Mouse (Mus musculus): ENCODE results near the gene Vav2. TPM values are rescaled to one million over a fixed set of nuclear protein-coding genes. Genes with fewer than 3 reads are reported as not detected.

Gene Vav2
- total RNA-seq, 1 experiment, result 17.4 TPM

- in situ Hi-C loops (cut with MboI; ENCODE audit: low sequenced_read_pairs in 2 of 2, unreplicated experiment in 2 of 2), result loop anchor here (25.0 kb wide), 1 partner anchor 468 kb away; no protein-coding TSS in a partner anchor
- Histone ChIP-seq H3K36me3 (ENCODE audit: control insufficient read depth, insufficient read depth, low read length, poor library complexity, severe bottlenecking) (peaks cover 10% of the 10 kb centered on the region), H3K9ac (ENCODE audit: insufficient read depth, low read depth, low read length, poor library complexity, severe bottlenecking) (no peak overlapping the region)
Measured at GRCm38 (mm10) chr2:27294777-27295176, 132.1 kb downstream of the Vav2 start.

GRCm38 (mm10) chr2:27289019-27289418 is 137.8 kb downstream of the Vav2 start:
- H3K27ac ChIP-seq (ENCODE audit: insufficient read depth, low read depth, low read length, poor library complexity, severe bottlenecking), result 0 out of 2 replicates have a peak overlapping the region, but pooled peaks have one; percentile 27
- H3K9ac ChIP-seq (ENCODE audit: insufficient read depth, low read depth, low read length, poor library complexity, severe bottlenecking), result peak overlapping the region; percentile 65
- no peak for TF ChIP-seq CHD2 (IDR thresholded peaks at IDR 0.05; ENCODE audit: low read depth, low read length)
- TF ChIP-seq ZNF384 (IDR thresholded peaks at IDR 0.05; ENCODE audit: low read depth, low read length), result no peak
- TF ChIP-seq MAFK (IDR thresholded peaks at IDR 0.05; ENCODE audit: insufficient read depth, low read depth, low read length), result no peak
- TF ChIP-seq HCFC1 (IDR thresholded peaks at IDR 0.05; ENCODE audit: borderline replicate concordance, insufficient read depth, low read length), result no peak
- peak; percentile 86 for TF ChIP-seq ZC3H11A (IDR thresholded peaks at IDR 0.05; ENCODE audit: borderline replicate concordance, low read depth, low read length)
- in situ Hi-C loops (cut with MboI; ENCODE audit: low sequenced_read_pairs in 2 of 2, unreplicated experiment in 2 of 2), result loop anchor here (5.0 to 25.0 kb wide), 3 partner anchors 136 to 473 kb away; partner anchors contain the start of gene Vav2 (in 2 of the 2)
- no peak overlapping the region for H3K4me3 ChIP-seq (ENCODE audit: insufficient read depth in 1 of 2, low read depth in 1 of 2, low read length in 2 of 2, poor library complexity in 1 of 2, severe bottlenecking in 1 of 2)
- H3K9me3 ChIP-seq (ENCODE audit: control insufficient read depth, insufficient read depth, low read depth, low read length), result no peaks in the 10 kb centered on the region
- peak; percentile 95 for DNase-seq (ENCODE audit: low read depth, low spot score)
- peaks cover 10% of the 10 kb centered on the region for H3K36me3 ChIP-seq (ENCODE audit: control insufficient read depth, insufficient read depth, low read length, poor library complexity, severe bottlenecking)
- no peaks in the 10 kb centered on the region; a peak in 1 of 4 replicates for H3K4me1 ChIP-seq (ENCODE audit: control insufficient read depth in 2 of 2, insufficient read depth in 2 of 2, low read length in 2 of 2, poor library complexity in 1 of 2)

More at GRCm38 (mm10) chr2:27294777-27295176, 132.1 kb downstream of the Vav2 start:
- H3K9me3 ChIP-seq (ENCODE audit: control insufficient read depth, insufficient read depth, low read depth, low read length), result no peaks in the 10 kb centered on the region
- H3K27ac ChIP-seq (ENCODE audit: insufficient read depth, low read depth, low read length, poor library complexity, severe bottlenecking), result no peak overlapping the region
- no peak for DNase-seq (ENCODE audit: low read depth, low spot score)
- no peaks in the 10 kb centered on the region for H3K4me1 ChIP-seq (ENCODE audit: control insufficient read depth in 2 of 2, insufficient read depth in 2 of 2, low read length in 2 of 2, poor library complexity in 1 of 2)
- H3K4me3 ChIP-seq (ENCODE audit: insufficient read depth in 1 of 2, low read depth in 1 of 2, low read length in 2 of 2, poor library complexity in 1 of 2, severe bottlenecking in 1 of 2), result no peak overlapping the region
- TF ChIP-seq ZC3H11A (IDR thresholded peaks at IDR 0.05; ENCODE audit: borderline replicate concordance, low read depth, low read length), result no peak

GRCm38 (mm10) chr2:27286971-27287710 is 139.7 kb downstream of the Vav2 start:
- Histone ChIP-seq H3K27ac (ENCODE audit: insufficient read depth, low read depth, low read length, poor library complexity, severe bottlenecking) (no peak overlapping the region), H3K4me1 (ENCODE audit: control insufficient read depth in 2 of 2, insufficient read depth in 2 of 2, low read length in 2 of 2, poor library complexity in 1 of 2) (no peaks in the 10 kb centered on the region; a peak in 1 of 4 replicates), H3K4me3 (ENCODE audit: insufficient read depth in 1 of 2, low read depth in 1 of 2, low read length in 2 of 2, poor library complexity in 1 of 2, severe bottlenecking in 1 of 2) (no peak overlapping the region), H3K9me3 (ENCODE audit: control insufficient read depth, insufficient read depth, low read depth, low read length) (no peaks in the 10 kb centered on the region), H3K36me3 (ENCODE audit: control insufficient read depth, insufficient read depth, low read length, poor library complexity, severe bottlenecking) (peaks cover 10% of the 10 kb centered on the region), H3K9ac (ENCODE audit: insufficient read depth, low read depth, low read length, poor library complexity, severe bottlenecking) (no peak overlapping the region)
- no peak for TF ChIP-seq ZNF384 (IDR thresholded peaks at IDR 0.05; ENCODE audit: low read depth, low read length)
- TF ChIP-seq ZC3H11A (IDR thresholded peaks at IDR 0.05; ENCODE audit: borderline replicate concordance, low read depth, low read length), result no peak
- no peak for TF ChIP-seq HCFC1 (IDR thresholded peaks at IDR 0.05; ENCODE audit: borderline replicate concordance, insufficient read depth, low read length)
- TF ChIP-seq CHD2 (IDR thresholded peaks at IDR 0.05; ENCODE audit: low read depth, low read length), result no peak
- TF ChIP-seq MAFK (IDR thresholded peaks at IDR 0.05; ENCODE audit: insufficient read depth, low read depth, low read length), result no peak
- in situ Hi-C loops (cut with MboI; ENCODE audit: low sequenced_read_pairs in 2 of 2, unreplicated experiment in 2 of 2), result loop anchor here (5.0 to 25.0 kb wide), 3 partner anchors 138 to 475 kb away; partner anchors contain the start of gene Vav2 (in 2 of the 2)
- no peak for DNase-seq (ENCODE audit: low read depth, low spot score)

GRCm38 (mm10) chr2:27284441-27284840 is 142.4 kb downstream of the Vav2 start:
- Histone ChIP-seq H3K9me3 (ENCODE audit: control insufficient read depth, insufficient read depth, low read depth, low read length) (no peaks in the 10 kb centered on the region), H3K9ac (ENCODE audit: insufficient read depth, low read depth, low read length, poor library complexity, severe bottlenecking) (no peak overlapping the region), H3K36me3 (ENCODE audit: control insufficient read depth, insufficient read depth, low read length, poor library complexity, severe bottlenecking) (peaks cover 7% of the 10 kb centered on the region; the same call in 1 of the 2 replicates), H3K4me1 (ENCODE audit: control insufficient read depth in 2 of 2, insufficient read depth in 2 of 2, low read length in 2 of 2, poor library complexity in 1 of 2) (no peaks in the 10 kb centered on the region; a peak in 1 of 4 replicates), H3K4me3 (ENCODE audit: insufficient read depth in 1 of 2, low read depth in 1 of 2, low read length in 2 of 2, poor library complexity in 1 of 2, severe bottlenecking in 1 of 2) (no peak overlapping the region), H3K27ac (ENCODE audit: insufficient read depth, low read depth, low read length, poor library complexity, severe bottlenecking) (no peak overlapping the region)
- TF ChIP-seq ZC3H11A (IDR thresholded peaks at IDR 0.05; ENCODE audit: borderline replicate concordance, low read depth, low read length) (no peak), CHD2 (IDR thresholded peaks at IDR 0.05; ENCODE audit: low read depth, low read length) (no peak), HCFC1 (IDR thresholded peaks at IDR 0.05; ENCODE audit: borderline replicate concordance, insufficient read depth, low read length) (no peak), ZNF384 (IDR thresholded peaks at IDR 0.05; ENCODE audit: low read depth, low read length) (no peak), MAFK (IDR thresholded peaks at IDR 0.05; ENCODE audit: insufficient read depth, low read depth, low read length) (no peak)
- in situ Hi-C loops (cut with MboI; ENCODE audit: low sequenced_read_pairs in 2 of 2, unreplicated experiment in 2 of 2), result loop anchor here (10.0 to 25.0 kb wide), 2 partner anchors 140 to 478 kb away; partner anchors contain the start of gene Vav2 (in 1 of the 2)
- DNase-seq (ENCODE audit: low read depth, low spot score), result no peak

Data from ES-E14 (cell line).